Mouse (Mus musculus): ENCODE results near the gene P2rx4. TPM values are rescaled to one million over a fixed set of nuclear protein-coding genes. Genes with fewer than 3 reads are reported as not detected.
"Not testable (repeated sequence)": the region's sequence is repeated elsewhere in the genome, so short reads cannot be mapped to it uniquely, and the experiment has no call there.

Gene P2rx4
- 21.2 and 21.7 TPM in 2 replicates for polyA plus RNA-seq (2015; fragmentation: Nextera tagmentation; extraction: Ambion mirVana)

DNA sequence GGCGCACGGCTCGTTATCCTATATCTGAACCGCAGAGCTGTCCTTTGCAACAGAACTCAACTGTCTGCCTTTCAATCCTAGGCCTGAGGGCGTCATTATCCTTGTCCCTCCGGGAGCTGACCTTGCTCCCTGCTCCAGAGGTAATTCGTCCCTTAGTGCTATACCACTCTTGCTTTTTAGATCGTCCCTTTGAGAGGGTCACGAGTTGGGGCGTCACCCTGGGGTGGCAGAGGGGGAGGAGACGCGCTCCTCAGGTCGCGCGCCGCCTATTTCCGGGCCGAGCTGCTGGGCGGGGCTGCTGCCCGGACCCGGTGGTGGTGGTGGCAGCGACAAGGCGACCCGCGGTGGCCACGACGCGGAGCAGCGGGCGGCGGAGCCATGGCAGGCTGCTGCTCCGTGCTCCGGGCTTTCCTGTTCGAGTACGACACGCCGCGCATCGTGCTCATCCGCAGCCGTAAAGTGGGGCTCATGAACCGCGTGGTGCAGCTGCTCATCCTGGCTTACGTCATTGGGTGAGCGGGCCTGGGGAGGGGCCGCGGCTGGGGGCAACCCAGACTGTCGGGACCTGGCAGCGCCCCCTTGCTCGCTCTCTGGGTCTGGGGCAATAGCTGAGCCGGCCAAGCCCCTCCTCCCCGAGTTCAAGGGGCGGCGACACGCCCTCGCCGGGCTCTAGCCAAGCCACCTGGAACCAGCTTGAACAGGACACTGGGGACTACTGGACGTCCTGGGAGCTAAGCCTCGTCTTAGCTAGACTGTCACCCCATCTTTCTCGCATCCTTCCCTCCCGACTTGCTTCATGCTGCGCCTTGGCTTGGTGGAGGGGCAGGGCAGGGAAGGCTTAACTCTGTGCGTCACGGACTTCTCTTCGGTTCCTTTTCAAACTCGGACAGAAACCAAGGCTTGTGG lies at the start of gene P2rx4:
P2rx4 (plus strand) TSS at position 269 of the 906 bp plus-strand sequence.
- H3K27me3 ChIP-seq (ENCODE audit: control insufficient read depth, insufficient read depth, low read length), result no peaks in the 10 kb centered on the region
- ATAC-seq (replicated peaks; ENCODE audit: extremely low read depth, insufficient read depth, low FRiP score), result peak; percentile 91
- H3K4me1 ChIP-seq (ENCODE audit: control insufficient read depth, insufficient read depth, low read length), result peaks cover 16% of the 10 kb centered on the region
- peak within 1 kb of the TSS; percentile 83 for H3K9ac ChIP-seq (ENCODE audit: low read length)
- WGBS, result under 1% methylated on average over 66 of the region's 66 CpGs
- peak within 1 kb of the TSS; percentile 88 for H3K4me2 ChIP-seq (ENCODE audit: low read depth, low read length)
- H3K27ac ChIP-seq (ENCODE audit: low read length), result peak within 1 kb of the TSS; percentile 90
- H3K9me3 ChIP-seq (replicated peaks; ENCODE audit: control insufficient read depth, low read length), result no peaks in the 10 kb centered on the region
- H3K4me3 ChIP-seq (ENCODE audit: low read length), result peak within 1 kb of the TSS; percentile 68
- H3K36me3 ChIP-seq (ENCODE audit: control insufficient read depth, insufficient read depth), result no peaks in the 10 kb centered on the region

GRCm38 (mm10) chr5:122662501-122662900 lies 44.8 kb upstream of the P2rx4 start:
- H3K27ac ChIP-seq (ENCODE audit: low read length), result no peak overlapping the region

GRCm38 (mm10) chr5:122665036-122665435 lies 42.3 kb upstream of the P2rx4 start:
- no peak overlapping the region for H3K9ac ChIP-seq (ENCODE audit: low read length)
- no peak for ATAC-seq (replicated peaks; ENCODE audit: extremely low read depth, insufficient read depth, low FRiP score)
- peaks cover 8% of the 10 kb centered on the region; the same call in 1 of the 2 replicates for H3K4me1 ChIP-seq (ENCODE audit: control insufficient read depth, insufficient read depth, low read length)
- no peak overlapping the region for H3K4me2 ChIP-seq (ENCODE audit: low read depth, low read length)
- WGBS, result 49% methylated on average over 5 of the region's 5 CpGs
- H3K9me3 ChIP-seq (replicated peaks; ENCODE audit: control insufficient read depth, low read length), result no peaks in the 10 kb centered on the region
- no peak overlapping the region for H3K4me3 ChIP-seq (ENCODE audit: low read length)
- H3K36me3 ChIP-seq (ENCODE audit: control insufficient read depth, insufficient read depth), result no peaks in the 10 kb centered on the region
- no peak overlapping the region for H3K27ac ChIP-seq (ENCODE audit: low read length)
- H3K27me3 ChIP-seq (ENCODE audit: control insufficient read depth, insufficient read depth, low read length), result no peaks in the 10 kb centered on the region

More at GRCm38 (mm10) chr5:122662501-122662900, 44.8 kb upstream of the P2rx4 start:
- no peaks in the 10 kb centered on the region for H3K9me3 ChIP-seq (replicated peaks; ENCODE audit: control insufficient read depth, low read length)
- H3K4me1 ChIP-seq (ENCODE audit: control insufficient read depth, insufficient read depth, low read length), result peaks cover 6% of the 10 kb centered on the region; the same call in 1 of the 2 replicates
- no peak overlapping the region for H3K4me2 ChIP-seq (ENCODE audit: low read depth, low read length)
- no peaks in the 10 kb centered on the region for H3K27me3 ChIP-seq (ENCODE audit: control insufficient read depth, insufficient read depth, low read length)
- H3K4me3 ChIP-seq (ENCODE audit: low read length), result no peak overlapping the region
- 95% methylated on average over 6 of the region's 6 CpGs for WGBS
- H3K9ac ChIP-seq (ENCODE audit: low read length), result no peak overlapping the region
- H3K36me3 ChIP-seq (ENCODE audit: control insufficient read depth, insufficient read depth), result no peaks in the 10 kb centered on the region
- ATAC-seq (replicated peaks; ENCODE audit: extremely low read depth, insufficient read depth, low FRiP score), result no peak

GRCm38 (mm10) chr5:122668981-122669897 lies 38.1 kb upstream of the P2rx4 start:
- WGBS, result 64% methylated on average over 15 of the region's 15 CpGs
- H3K27ac ChIP-seq (ENCODE audit: low read length), result no peak overlapping the region
- H3K9ac ChIP-seq (ENCODE audit: low read length), result no peak overlapping the region
- H3K4me3 ChIP-seq (ENCODE audit: low read length), result no peak overlapping the region
- no peak overlapping the region for H3K4me2 ChIP-seq (ENCODE audit: low read depth, low read length)
- no peaks in the 10 kb centered on the region for H3K36me3 ChIP-seq (ENCODE audit: control insufficient read depth, insufficient read depth)
- ATAC-seq (replicated peaks; ENCODE audit: extremely low read depth, insufficient read depth, low FRiP score), result no peak
- H3K4me1 ChIP-seq (ENCODE audit: control insufficient read depth, insufficient read depth, low read length), result 0 out of 2 replicates have a peak, but pooled peaks cover 2% of the 10 kb centered on the region
- no peaks in the 10 kb centered on the region for H3K27me3 ChIP-seq (ENCODE audit: control insufficient read depth, insufficient read depth, low read length)
- H3K9me3 ChIP-seq (replicated peaks; ENCODE audit: control insufficient read depth, low read length), result no peaks in the 10 kb centered on the region

DNA sequence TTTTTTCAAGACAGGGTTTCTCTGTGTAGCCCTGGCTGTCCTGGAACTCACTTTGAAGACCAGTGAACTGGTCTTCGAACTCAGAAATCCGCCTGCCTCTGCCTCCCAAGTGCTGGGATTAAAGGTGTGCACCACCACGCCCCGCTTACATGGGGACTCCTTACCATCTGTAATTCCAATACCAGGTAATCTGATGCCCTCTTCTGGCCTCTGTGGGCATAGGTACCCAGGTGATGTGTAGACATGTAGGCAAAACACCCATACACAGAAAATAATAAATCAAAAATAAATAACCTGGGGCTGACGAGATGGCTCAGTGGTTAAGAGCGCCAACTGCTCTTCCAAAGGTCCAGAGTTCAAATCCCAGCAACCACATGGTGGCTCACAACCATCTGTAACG lies 35.7 kb upstream of the P2rx4 start:
- not testable (repeated sequence) for H3K36me3 ChIP-seq (ENCODE audit: control insufficient read depth, insufficient read depth); H3K27me3 ChIP-seq (ENCODE audit: control insufficient read depth, insufficient read depth, low read length); H3K4me2 ChIP-seq (ENCODE audit: low read depth, low read length); ATAC-seq (replicated peaks; ENCODE audit: extremely low read depth, insufficient read depth, low FRiP score); H3K27ac ChIP-seq (ENCODE audit: low read length); H3K4me1 ChIP-seq (ENCODE audit: control insufficient read depth, insufficient read depth, low read length); H3K9me3 ChIP-seq (replicated peaks; ENCODE audit: control insufficient read depth, low read length); H3K9ac ChIP-seq (ENCODE audit: low read length); H3K4me3 ChIP-seq (ENCODE audit: low read length)
- 75% methylated on average over 7 of the region's 7 CpGs for WGBS

- no peak for ATAC-seq (replicated peaks; ENCODE audit: extremely low read depth, insufficient read depth, low FRiP score)
- H3K9ac ChIP-seq (ENCODE audit: low read length), result no peak overlapping the region
- no peaks in the 10 kb centered on the region for H3K27me3 ChIP-seq (ENCODE audit: control insufficient read depth, insufficient read depth, low read length)
- H3K27ac ChIP-seq (ENCODE audit: low read length), result no peak overlapping the region
- H3K9me3 ChIP-seq (replicated peaks; ENCODE audit: control insufficient read depth, low read length), result no peaks in the 10 kb centered on the region
- no peaks in the 10 kb centered on the region for H3K36me3 ChIP-seq (ENCODE audit: control insufficient read depth, insufficient read depth)
- 81% methylated on average over 5 of the region's 5 CpGs for WGBS
- no peak overlapping the region for H3K4me2 ChIP-seq (ENCODE audit: low read depth, low read length)
- 0 out of 2 replicates have a peak, but pooled peaks cover 2% of the 10 kb centered on the region for H3K4me1 ChIP-seq (ENCODE audit: control insufficient read depth, insufficient read depth, low read length)
- no peak overlapping the region for H3K4me3 ChIP-seq (ENCODE audit: low read length)
Measured at GRCm38 (mm10) chr5:122672298-122672697, 35.0 kb upstream of the P2rx4 start.

- H3K27me3 ChIP-seq (ENCODE audit: control insufficient read depth, insufficient read depth, low read length), result no peaks in the 10 kb centered on the region
- no peak for ATAC-seq (replicated peaks; ENCODE audit: extremely low read depth, insufficient read depth, low FRiP score)
- H3K27ac ChIP-seq (ENCODE audit: low read length), result no peak overlapping the region
- H3K4me1 ChIP-seq (ENCODE audit: control insufficient read depth, insufficient read depth, low read length), result no peaks in the 10 kb centered on the region
- H3K4me3 ChIP-seq (ENCODE audit: low read length), result no peak overlapping the region
- no peaks in the 10 kb centered on the region for H3K9me3 ChIP-seq (replicated peaks; ENCODE audit: control insufficient read depth, low read length)
- no peak overlapping the region for H3K9ac ChIP-seq (ENCODE audit: low read length)
- H3K36me3 ChIP-seq (ENCODE audit: control insufficient read depth, insufficient read depth), result no peaks in the 10 kb centered on the region
- 76% methylated on average over 8 of the region's 8 CpGs for WGBS
- no peak overlapping the region for H3K4me2 ChIP-seq (ENCODE audit: low read depth, low read length)
Measured at GRCm38 (mm10) chr5:122676002-122676401, 31.3 kb upstream of the P2rx4 start.

DNA sequence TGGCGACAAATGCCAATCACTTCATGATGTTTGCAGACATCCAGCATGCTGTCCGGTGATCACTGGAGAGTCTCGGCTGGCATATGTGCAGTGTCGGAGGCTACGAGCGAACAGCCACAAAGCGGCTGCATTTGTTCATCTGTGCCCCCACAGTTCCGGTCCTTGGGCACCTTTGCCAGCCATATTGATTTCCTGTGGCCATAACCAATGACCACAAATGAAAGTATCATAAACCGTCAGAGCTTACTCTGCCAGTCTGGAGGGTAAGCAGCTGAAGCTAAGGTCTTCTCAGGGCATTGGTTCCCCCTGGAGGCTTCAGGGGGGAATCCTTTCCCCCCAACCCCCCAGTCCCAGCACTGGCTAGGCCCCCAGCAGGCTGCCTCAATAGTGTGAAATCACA lies 29.4 kb upstream of the P2rx4 start:
- Histone ChIP-seq H3K4me2 (ENCODE audit: low read depth, low read length) (no peak overlapping the region), H3K4me1 (ENCODE audit: control insufficient read depth, insufficient read depth, low read length) (no peaks in the 10 kb centered on the region), H3K9me3 (replicated peaks; ENCODE audit: control insufficient read depth, low read length) (no peaks in the 10 kb centered on the region), H3K27me3 (ENCODE audit: control insufficient read depth, insufficient read depth, low read length) (no peaks in the 10 kb centered on the region), H3K36me3 (ENCODE audit: control insufficient read depth, insufficient read depth) (no peaks in the 10 kb centered on the region), H3K4me3 (ENCODE audit: low read length) (no peak overlapping the region), H3K27ac (ENCODE audit: low read length) (no peak overlapping the region), H3K9ac (ENCODE audit: low read length) (no peak overlapping the region)
- no peak for ATAC-seq (replicated peaks; ENCODE audit: extremely low read depth, insufficient read depth, low FRiP score)
- WGBS, result 85% methylated on average over 9 of the region's 9 CpGs

Data from heart, embryonic 16.5 days (tissue).